Mouse (Mus musculus): ENCODE data around the gene Pdlim7. TPM values are rescaled to one million over a fixed set of nuclear protein-coding genes. Genes with fewer than 3 reads are reported as not detected.

The Pdlim7 gene
- polyA plus RNA-seq, 1 experiment from 2014 or later: 169 TPM

- Histone ChIP-seq H3K4me3 (ENCODE audit: low read length) (no peak overlapping the region), H3K9ac (replicated peaks; ENCODE audit: low read length) (peak overlapping the region; percentile 51), H3K36me3 (ENCODE audit: insufficient read depth, low read length) (no peaks in the 10 kb centered on the region), H3K9me3 (ENCODE audit: low read length) (0 out of 2 replicates have a peak, but pooled peaks cover 2% of the 10 kb centered on the region), H3K27ac (ENCODE audit: low read length) (no peak overlapping the region), H3K27me3 (ENCODE audit: insufficient read depth, low read length) (no peaks in the 10 kb centered on the region), H3K4me2 (replicated peaks; ENCODE audit: low read depth, low read length) (no peak overlapping the region), H3K4me1 (ENCODE audit: insufficient read depth, low read length) (peaks cover 5% of the 10 kb centered on the region; the same call in 1 of the 2 replicates)
- WGBS: 32% methylated on average over 17 of the region's 17 CpGs
- ATAC-seq (ENCODE audit: low FRiP score, low TSS enrichment): peak; percentile 73; the same call in 1 of the 2 replicates
These were observed 9.8 kb upstream of the Pdlim7 start for GRCm38 (mm10) chr13:55523278-55523677.

- Histone ChIP-seq H3K9me3 (ENCODE audit: low read length) (0 out of 2 replicates have a peak, but pooled peaks cover 2% of the 10 kb centered on the region), H3K27me3 (ENCODE audit: insufficient read depth, low read length) (no peaks in the 10 kb centered on the region), H3K4me3 (ENCODE audit: low read length) (no peak overlapping the region), H3K27ac (ENCODE audit: low read length) (0 out of 2 replicates have a peak overlapping the region, but pooled peaks have one; percentile 18), H3K4me2 (replicated peaks; ENCODE audit: low read depth, low read length) (no peak overlapping the region), H3K9ac (replicated peaks; ENCODE audit: low read length) (peak overlapping the region; percentile 51; the same call in 1 of the 2 replicates), H3K4me1 (ENCODE audit: insufficient read depth, low read length) (peaks cover 5% of the 10 kb centered on the region; the same call in 1 of the 2 replicates), H3K36me3 (ENCODE audit: insufficient read depth, low read length) (no peaks in the 10 kb centered on the region)
- peak; percentile 11; the same call in 1 of the 2 replicates for ATAC-seq (ENCODE audit: low FRiP score, low TSS enrichment)
- 64% methylated on average over 8 of the region's 8 CpGs for WGBS
These were observed 9.3 kb upstream of the Pdlim7 start for GRCm38 (mm10) chr13:55522730-55523129.

- H3K27me3 ChIP-seq (ENCODE audit: insufficient read depth, low read length): no peaks in the 10 kb centered on the region
- H3K27ac ChIP-seq (ENCODE audit: low read length): no peak overlapping the region
- 0 out of 2 replicates have a peak, but pooled peaks cover 2% of the 10 kb centered on the region for H3K9me3 ChIP-seq (ENCODE audit: low read length)
- no peak overlapping the region for H3K4me3 ChIP-seq (ENCODE audit: low read length)
- no peaks in the 10 kb centered on the region for H3K36me3 ChIP-seq (ENCODE audit: insufficient read depth, low read length)
- H3K4me1 ChIP-seq (ENCODE audit: insufficient read depth, low read length): peaks cover 5% of the 10 kb centered on the region; the same call in 1 of the 2 replicates
- no peak for ATAC-seq (ENCODE audit: low FRiP score, low TSS enrichment)
- no peak overlapping the region for H3K9ac ChIP-seq (replicated peaks; ENCODE audit: low read length)
- 78% methylated on average over 4 of the region's 4 CpGs for WGBS
- H3K4me2 ChIP-seq (replicated peaks; ENCODE audit: low read depth, low read length): no peak overlapping the region
These were observed 6.1 kb upstream of the Pdlim7 start for GRCm38 (mm10) chr13:55519606-55520005.

- Histone ChIP-seq H3K27ac (ENCODE audit: low read length) (no peak overlapping the region), H3K4me1 (ENCODE audit: insufficient read depth, low read length) (peaks cover 5% of the 10 kb centered on the region), H3K9me3 (ENCODE audit: low read length) (0 out of 2 replicates have a peak, but pooled peaks cover 2% of the 10 kb centered on the region), H3K27me3 (ENCODE audit: insufficient read depth, low read length) (no peaks in the 10 kb centered on the region), H3K4me2 (replicated peaks; ENCODE audit: low read depth, low read length) (no peak overlapping the region), H3K9ac (replicated peaks; ENCODE audit: low read length) (no peak overlapping the region), H3K4me3 (ENCODE audit: low read length) (no peak overlapping the region), H3K36me3 (ENCODE audit: insufficient read depth, low read length) (no peaks in the 10 kb centered on the region)
- 4% methylated on average over 5 of the region's 5 CpGs for WGBS
- ATAC-seq (ENCODE audit: low FRiP score, low TSS enrichment): no peak
These were observed 3.5 kb upstream of the Pdlim7 start for GRCm38 (mm10) chr13:55516955-55517354.

GRCm38 (mm10) chr13:55513828-55514227 is 352 bp upstream of the Pdlim7 start:
- peak overlapping the region; percentile 87 for H3K4me3 ChIP-seq (ENCODE audit: low read length)
- H3K4me2 ChIP-seq (replicated peaks; ENCODE audit: low read depth, low read length): peak overlapping the region; percentile 84
- ATAC-seq (ENCODE audit: low FRiP score, low TSS enrichment): no peak
- no peaks in the 10 kb centered on the region for H3K27me3 ChIP-seq (ENCODE audit: insufficient read depth, low read length)
- 40% methylated on average over 9 of the region's 9 CpGs for WGBS
- H3K9ac ChIP-seq (replicated peaks; ENCODE audit: low read length): peak overlapping the region; percentile 94
- H3K27ac ChIP-seq (ENCODE audit: low read length): no peak overlapping the region
- H3K36me3 ChIP-seq (ENCODE audit: insufficient read depth, low read length): peaks cover 5% of the 10 kb centered on the region
- H3K9me3 ChIP-seq (ENCODE audit: low read length): no peaks in the 10 kb centered on the region
- H3K4me1 ChIP-seq (ENCODE audit: insufficient read depth, low read length): peaks cover 25% of the 10 kb centered on the region

GRCm38 (mm10) chr13:55512379-55513031 is 971 bp downstream of the Pdlim7 start:
- H3K36me3 ChIP-seq (ENCODE audit: insufficient read depth, low read length): peaks cover 16% of the 10 kb centered on the region
- H3K27ac ChIP-seq (ENCODE audit: low read length): peak overlapping the region; percentile 96
- H3K4me3 ChIP-seq (ENCODE audit: low read length): peak overlapping the region; percentile 87
- H3K9ac ChIP-seq (replicated peaks; ENCODE audit: low read length): peak overlapping the region; percentile 94
- 2% methylated on average over 24 of the region's 25 CpGs for WGBS
- peak; percentile 66 for ATAC-seq (ENCODE audit: low FRiP score, low TSS enrichment)
- peaks cover 25% of the 10 kb centered on the region for H3K4me1 ChIP-seq (ENCODE audit: insufficient read depth, low read length)
- peak overlapping the region; percentile 84 for H3K4me2 ChIP-seq (replicated peaks; ENCODE audit: low read depth, low read length)
- no peaks in the 10 kb centered on the region for H3K27me3 ChIP-seq (ENCODE audit: insufficient read depth, low read length)
- no peaks in the 10 kb centered on the region for H3K9me3 ChIP-seq (ENCODE audit: low read length)

GRCm38 (mm10) chr13:55511492-55511861 is 2.0 kb downstream of the Pdlim7 start:
- peak overlapping the region; percentile 94 for H3K9ac ChIP-seq (replicated peaks; ENCODE audit: low read length)
- WGBS: 31% methylated on average over 5 of the region's 5 CpGs
- H3K27me3 ChIP-seq (ENCODE audit: insufficient read depth, low read length): no peaks in the 10 kb centered on the region
- peaks cover 26% of the 10 kb centered on the region for H3K36me3 ChIP-seq (ENCODE audit: insufficient read depth, low read length)
- ATAC-seq (ENCODE audit: low FRiP score, low TSS enrichment): peak; percentile 5
- H3K9me3 ChIP-seq (ENCODE audit: low read length): no peaks in the 10 kb centered on the region
- peaks cover 25% of the 10 kb centered on the region for H3K4me1 ChIP-seq (ENCODE audit: insufficient read depth, low read length)
- peak overlapping the region; percentile 84 for H3K4me2 ChIP-seq (replicated peaks; ENCODE audit: low read depth, low read length)
- peak overlapping the region; percentile 96 for H3K27ac ChIP-seq (ENCODE audit: low read length)
- peak overlapping the region; percentile 87 for H3K4me3 ChIP-seq (ENCODE audit: low read length)

- Histone ChIP-seq H3K36me3 (ENCODE audit: insufficient read depth, low read length) (peaks cover 31% of the 10 kb centered on the region), H3K4me1 (ENCODE audit: insufficient read depth, low read length) (peaks cover 25% of the 10 kb centered on the region), H3K27me3 (ENCODE audit: insufficient read depth, low read length) (no peaks in the 10 kb centered on the region), H3K9ac (replicated peaks; ENCODE audit: low read length) (peak overlapping the region; percentile 94), H3K9me3 (ENCODE audit: low read length) (no peaks in the 10 kb centered on the region), H3K4me2 (replicated peaks; ENCODE audit: low read depth, low read length) (peak overlapping the region; percentile 84), H3K27ac (ENCODE audit: low read length) (peak overlapping the region; percentile 96), H3K4me3 (ENCODE audit: low read length) (peak overlapping the region; percentile 87)
- WGBS: 13% methylated on average over 6 of the region's 6 CpGs
- ATAC-seq (ENCODE audit: low FRiP score, low TSS enrichment): peak; percentile 69
These were observed 2.6 kb downstream of the Pdlim7 start for GRCm38 (mm10) chr13:55510668-55511491.

GRCm38 (mm10) chr13:55510332-55510667 is 3.2 kb downstream of the Pdlim7 start:
- Histone ChIP-seq H3K27ac (ENCODE audit: low read length) (peak overlapping the region; percentile 96; the same call in 1 of the 2 replicates), H3K36me3 (ENCODE audit: insufficient read depth, low read length) (peaks cover 37% of the 10 kb centered on the region), H3K9me3 (ENCODE audit: low read length) (no peaks in the 10 kb centered on the region), H3K4me2 (replicated peaks; ENCODE audit: low read depth, low read length) (peak overlapping the region; percentile 84), H3K9ac (replicated peaks; ENCODE audit: low read length) (0 out of 2 replicates have a peak overlapping the region, but pooled peaks have one; percentile 10), H3K4me3 (ENCODE audit: low read length) (peak overlapping the region; percentile 87), H3K27me3 (ENCODE audit: insufficient read depth, low read length) (no peaks in the 10 kb centered on the region), H3K4me1 (ENCODE audit: insufficient read depth, low read length) (peaks cover 25% of the 10 kb centered on the region)
- 37% methylated on average over 3 of the region's 3 CpGs for WGBS
- peak; percentile 1; the same call in 1 of the 2 replicates for ATAC-seq (ENCODE audit: low FRiP score, low TSS enrichment)

Measured in kidney, embryonic 16.5 days (tissue).